Mouse (Mus musculus) lung, embryonic 14.5 days (tissue): Measurements from ENCODE around the gene Gng13. TPM values are rescaled to one million over a fixed set of nuclear protein-coding genes. Genes with fewer than 3 reads are reported as not detected.
"Not testable (repeated sequence)": the region's sequence is repeated elsewhere in the genome, so short reads cannot be mapped to it uniquely, and the experiment has no call there.

Experiments used
- ATAC-seq: fragments of 200-750 bp; cut with Nextera tagmentation; 2 replicates; pipeline ENCODE4 v1.8.0; 2017; ENCODE audit warnings: mild to moderate bottlenecking, moderate TSS enrichment, moderate library complexity; ENCODE audit not compliant: insufficient read depth
- DNase-seq: peaks from one replicate; pipeline ENCODE4 v3.0.0-alpha.2; 2015
- H3K27ac ChIP-seq: fragments of 300-500 bp; sonication (generic); 2 replicates; pipeline ENCODE4 v1.5.1; 2014; ENCODE audit warnings: low read depth, mild to moderate bottlenecking, moderate library complexity
- H3K27me3 ChIP-seq: fragments of 300-500 bp; sonication (generic); 2 replicates; pipeline ENCODE4 v1.6.1; 2014; ENCODE audit warnings: low read length, control low read depth; ENCODE audit not compliant: insufficient read depth
- H3K36me3 ChIP-seq: fragments of 300-500 bp; sonication (generic); 2 replicates; pipeline ENCODE4 v1.6.1; 2014; ENCODE audit warnings: control low read depth; ENCODE audit not compliant: insufficient read depth
- H3K4me1 ChIP-seq: fragments of 300-500 bp; sonication (generic); 2 replicates; pipeline ENCODE4 v1.6.1; 2014; ENCODE audit warnings: antibody characterized with exemption, control low read depth; ENCODE audit not compliant: insufficient read depth
- H3K4me2 ChIP-seq: fragments of 300-500 bp; sonication (generic); 2 replicates; pipeline ENCODE4 v1.6.1; 2014; ENCODE audit warnings: mild to moderate bottlenecking
- H3K4me3 ChIP-seq: fragments of 300-500 bp; sonication (generic); 2 replicates; pipeline ENCODE4 v1.5.1; 2014; ENCODE audit warnings: low read depth, low read length
- H3K9ac ChIP-seq: fragments of 300-500 bp; sonication (generic); 2 replicates; pipeline ENCODE4 v1.6.1; 2014
- H3K9me3 ChIP-seq: fragments of 300-500 bp; sonication (generic); 2 replicates; pipeline ENCODE4 v1.6.1; 2016; ENCODE audit warnings: low read depth, low read length, control low read depth
- CTCF ChIP-seq: IDR thresholded peaks from 2 replicates; pipeline ENCODE4 v1.5.1; 2016; ENCODE audit warnings: antibody characterized with exemption, low read depth
- WGBS: fragments of 180-500 bp; shearing (Covaris S2); extraction: QIAGEN DNeasy Blood & Tissue Kit; methylation state at CpG from one replicate; pipeline ENCODE4 v1.1.7; 2014; 5-methylcytosine and 5-hydroxymethylcytosine counted together
- polyA plus RNA-seq: library from polyadenylated mRNA; unstranded; fragments of >200 nt; fragmentation: Nextera tagmentation; extraction: Ambion mirVana; gene quantifications from 2 replicates; pipeline ENCODE4 v1.2.1, GENCODE M21; 2014

Gene Gng13
- polyA plus RNA-seq, 1 experiment from 2014 or later, result 1.3 TPM

DNA sequence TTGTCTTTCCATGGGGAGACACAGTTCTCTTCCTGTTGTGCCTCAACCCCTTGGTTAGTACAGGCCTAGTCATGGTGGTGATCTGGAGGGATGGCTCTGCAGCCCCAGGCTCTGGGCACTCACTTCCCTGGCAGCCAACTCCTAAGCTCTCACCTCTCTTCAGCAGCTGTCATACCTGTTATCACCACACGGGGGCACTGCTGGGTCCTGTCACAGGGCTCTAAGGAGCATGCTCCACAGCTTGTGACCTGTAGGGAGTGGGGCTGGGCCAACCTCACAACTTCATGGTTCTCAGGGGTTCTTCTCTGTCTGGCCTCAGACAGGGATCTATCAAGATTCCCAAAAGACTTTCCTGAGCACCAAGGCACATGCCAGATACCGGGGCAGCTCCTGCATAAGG is 15.1 kb downstream of the Gng13 start:
- no peak overlapping the region for H3K27ac ChIP-seq
- 16% methylated on average over 2 of the region's 2 CpGs for WGBS
- peaks cover 17% of the 10 kb centered on the region for H3K36me3 ChIP-seq
- no peak overlapping the region for H3K9ac ChIP-seq
- peaks cover 5% of the 10 kb centered on the region; the same call in 1 of the 2 replicates for H3K4me1 ChIP-seq
- no peak overlapping the region for H3K4me2 ChIP-seq
- no peaks in the 10 kb centered on the region for H3K27me3 ChIP-seq
- DNase-seq, result peak; percentile 92
- no peaks in the 10 kb centered on the region for H3K9me3 ChIP-seq
- TF ChIP-seq CTCF, result peak; percentile 97
- ATAC-seq, result no peak
- H3K4me3 ChIP-seq, result no peak overlapping the region

DNA sequence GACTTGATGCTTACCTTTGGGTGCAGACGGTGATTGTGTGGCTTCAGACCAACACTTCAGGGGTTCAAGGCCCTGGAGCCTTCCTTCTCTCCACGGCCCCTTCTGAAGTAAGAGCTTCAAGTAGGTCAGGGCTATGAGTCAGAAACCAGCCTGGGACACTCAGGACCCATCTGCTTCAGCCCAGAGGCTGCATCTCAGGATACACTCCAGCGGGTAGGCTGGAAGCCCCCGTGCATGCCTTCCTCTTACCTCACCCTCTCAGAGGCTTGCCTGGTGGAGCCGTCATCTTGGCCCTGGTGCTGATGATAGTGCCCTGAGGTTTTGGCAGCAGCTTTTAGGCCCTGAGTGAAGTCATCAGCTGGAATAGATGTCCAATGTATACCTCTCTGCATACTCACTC is 18.3 kb downstream of the Gng13 start:
- TF ChIP-seq CTCF, result no peak
- Histone ChIP-seq H3K4me1 (no peaks in the 10 kb centered on the region), H3K4me2 (no peak overlapping the region), H3K4me3 (no peak overlapping the region), H3K9me3 (no peaks in the 10 kb centered on the region), H3K9ac (no peak overlapping the region), H3K36me3 (peaks cover 13% of the 10 kb centered on the region), H3K27ac (no peak overlapping the region), H3K27me3 (no peaks in the 10 kb centered on the region)
- DNase-seq, result no peak
- WGBS, result 79% methylated on average over 5 of the region's 5 CpGs
- ATAC-seq, result no peak

DNA sequence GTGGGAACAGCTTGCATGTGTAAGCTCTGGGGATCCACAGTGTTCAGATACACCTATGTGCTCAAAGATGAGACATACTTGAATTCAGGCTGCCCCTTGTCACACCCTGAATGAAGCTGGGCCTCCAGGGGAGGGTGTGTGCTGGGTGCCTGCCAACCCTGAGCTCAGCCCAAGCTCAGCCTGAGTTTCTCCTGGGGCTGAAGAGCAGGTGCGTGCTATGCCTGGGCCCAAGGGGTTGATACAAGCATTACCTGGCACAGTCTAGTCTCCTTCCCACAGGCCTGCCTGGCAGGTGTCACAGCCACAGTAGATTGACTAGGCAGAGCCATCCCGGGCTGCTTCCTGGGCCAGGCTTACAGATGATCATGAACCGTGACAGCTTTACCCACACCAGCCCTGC is 18.8 kb downstream of the Gng13 start, which contains the start of gene Mslnl:
Gene Mslnl (plus strand): TSS at position 298 of the 400 bp plus-strand sequence.
- no peaks in the 10 kb centered on the region for H3K9me3 ChIP-seq
- no peak within 1 kb of the TSS for H3K4me3 ChIP-seq
- no peak within 1 kb of the TSS for H3K9ac ChIP-seq
- H3K4me1 ChIP-seq, result no peaks in the 10 kb centered on the region
- peaks cover 8% of the 10 kb centered on the region for H3K36me3 ChIP-seq
- H3K27ac ChIP-seq, result no peak within 1 kb of the TSS
- H3K27me3 ChIP-seq, result no peaks in the 10 kb centered on the region
- no peak for DNase-seq
- 77% methylated on average over 3 of the region's 3 CpGs for WGBS
- H3K4me2 ChIP-seq, result no peak within 1 kb of the TSS
- no peak for TF ChIP-seq CTCF
- ATAC-seq, result no peak

DNA sequence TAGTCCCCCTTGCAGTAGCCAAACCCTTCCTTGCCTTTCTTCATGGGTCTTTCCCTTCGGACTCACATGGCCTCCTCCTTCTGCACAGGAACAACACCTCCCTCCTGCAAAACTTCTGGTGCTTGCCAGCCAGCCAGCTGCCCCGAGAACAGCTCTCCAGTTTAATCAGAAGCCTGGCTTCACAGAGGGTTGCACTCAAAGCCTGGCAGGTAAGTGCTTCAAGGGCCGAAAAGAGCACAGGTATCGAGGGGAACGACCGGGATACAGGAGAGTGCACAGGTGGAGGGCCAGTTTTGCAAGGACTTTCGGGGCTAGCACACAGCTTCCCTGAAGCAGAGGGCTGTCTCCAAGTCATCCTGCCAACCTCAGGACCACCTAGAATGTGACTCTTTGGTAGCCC is 21.9 kb downstream of the Gng13 start:
- Histone ChIP-seq H3K9me3 (no peaks in the 10 kb centered on the region), H3K4me1 (no peaks in the 10 kb centered on the region), H3K27me3 (no peaks in the 10 kb centered on the region), H3K9ac (no peak overlapping the region), H3K4me2 (no peak overlapping the region), H3K27ac (no peak overlapping the region), H3K36me3 (no peaks in the 10 kb centered on the region), H3K4me3 (no peak overlapping the region)
- TF ChIP-seq CTCF, result no peak
- ATAC-seq, result no peak
- WGBS, result 67% methylated on average over 7 of the region's 7 CpGs
- no peak for DNase-seq

DNA sequence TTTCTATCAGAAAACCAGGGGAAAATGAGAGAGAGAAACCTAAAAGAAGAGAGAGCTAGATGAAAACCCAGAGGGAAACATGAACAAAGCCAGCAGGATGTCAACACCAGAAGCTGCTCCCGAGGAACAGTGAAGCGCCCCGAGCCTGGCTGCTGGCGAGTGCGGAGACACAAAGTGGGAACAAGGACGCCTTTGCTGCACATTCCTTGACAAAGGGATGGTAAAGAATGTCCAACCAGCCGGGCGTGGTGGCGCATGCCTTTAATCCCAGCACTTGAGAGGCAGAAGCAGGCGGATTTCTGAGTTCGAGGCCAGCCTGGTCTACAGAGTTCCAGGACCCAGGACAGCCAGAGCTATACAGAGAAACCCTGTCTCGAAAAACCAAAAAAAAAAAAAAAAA is 24.5 kb downstream of the Gng13 start:
- H3K36me3 ChIP-seq, H3K9ac ChIP-seq, ATAC-seq, H3K9me3 ChIP-seq, H3K4me2 ChIP-seq, H3K27me3 ChIP-seq, H3K4me1 ChIP-seq, H3K27ac ChIP-seq, H3K4me3 ChIP-seq, DNase-seq: not testable (repeated sequence)
- 68% methylated on average over 12 of the region's 12 CpGs for WGBS

DNA sequence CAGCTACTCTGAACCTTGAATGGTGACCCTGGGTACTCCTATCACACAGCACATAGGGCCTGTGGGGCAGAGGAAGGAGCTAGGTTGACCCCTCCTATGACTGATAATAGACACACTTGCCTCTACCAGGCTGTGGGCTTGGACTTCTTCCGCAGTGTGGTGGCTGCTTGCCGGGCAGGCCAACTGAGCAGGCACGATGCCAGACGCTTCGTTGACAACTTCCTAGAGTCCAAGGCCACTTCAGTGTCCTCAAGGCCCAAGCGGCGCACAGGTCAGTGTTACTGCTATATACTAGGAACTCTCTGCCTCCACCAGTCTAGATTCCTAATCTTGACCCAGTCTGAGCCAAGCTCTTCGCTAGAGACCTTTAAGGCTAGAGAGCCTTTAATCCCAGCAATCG is 26.9 kb downstream of the Gng13 start:
- 89% methylated on average over 9 of the region's 9 CpGs for WGBS
- no peaks in the 10 kb centered on the region for H3K9me3 ChIP-seq
- no peak overlapping the region for H3K27ac ChIP-seq
- no peaks in the 10 kb centered on the region for H3K4me1 ChIP-seq
- DNase-seq (no peak), ATAC-seq (no peak)
- H3K4me3 ChIP-seq, result no peak overlapping the region
- no peak overlapping the region for H3K4me2 ChIP-seq
- no peaks in the 10 kb centered on the region for H3K36me3 ChIP-seq
- no peak overlapping the region for H3K9ac ChIP-seq
- no peaks in the 10 kb centered on the region for H3K27me3 ChIP-seq
- no peak for TF ChIP-seq CTCF

DNA sequence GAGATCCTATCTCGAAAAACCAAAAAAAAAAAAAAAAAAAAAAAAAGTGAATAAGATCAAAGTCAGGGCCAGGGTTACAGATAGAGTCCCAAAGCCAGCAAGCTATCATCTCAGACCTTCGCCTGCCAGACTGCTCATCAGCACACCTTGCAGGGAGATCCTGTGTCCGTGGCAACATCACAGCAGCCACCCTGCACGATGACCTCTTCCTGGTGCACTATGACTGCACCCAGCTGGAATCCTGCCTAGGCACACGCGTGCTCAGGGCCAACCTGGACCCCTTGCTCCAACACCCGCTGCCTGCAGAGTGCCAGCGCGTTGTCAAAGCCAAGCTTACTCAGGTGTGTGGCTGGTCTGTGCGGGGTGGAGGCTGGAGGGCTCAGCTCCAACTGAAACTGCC is 27.3 kb downstream of the Gng13 start:
- no peaks in the 10 kb centered on the region for H3K4me1 ChIP-seq
- no peak overlapping the region for H3K4me3 ChIP-seq
- no peaks in the 10 kb centered on the region for H3K36me3 ChIP-seq
- DNase-seq (no peak), ATAC-seq (no peak)
- H3K9me3 ChIP-seq, result no peaks in the 10 kb centered on the region
- no peak overlapping the region for H3K4me2 ChIP-seq
- no peak overlapping the region for H3K27ac ChIP-seq
- WGBS, result 65% methylated on average over 10 of the region's 10 CpGs
- H3K27me3 ChIP-seq, result no peaks in the 10 kb centered on the region
- H3K9ac ChIP-seq, result no peak overlapping the region
- TF ChIP-seq CTCF, result no peak

DNA sequence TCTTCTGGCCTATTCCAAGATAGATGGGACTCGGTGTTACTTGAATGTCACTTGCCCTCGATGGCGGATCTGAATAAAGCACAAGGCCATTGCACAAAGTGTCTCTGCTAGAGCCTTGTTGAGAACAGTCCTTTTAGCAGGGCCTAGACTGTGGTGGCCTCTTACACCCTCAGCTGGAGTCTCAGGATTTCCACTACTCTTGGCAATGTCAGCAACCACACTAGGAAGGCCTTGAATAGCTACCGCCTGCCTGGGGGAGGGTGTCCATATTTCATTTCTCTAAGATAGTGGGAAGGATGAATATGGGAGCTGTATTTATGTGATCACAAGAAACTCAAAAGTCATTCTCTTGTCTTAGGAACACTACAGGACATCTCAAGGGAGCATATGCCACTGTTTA is 31.3 kb downstream of the Gng13 start:
- Histone ChIP-seq H3K9ac (no peak overlapping the region), H3K4me1 (0 out of 2 replicates have a peak, but pooled peaks cover 4% of the 10 kb centered on the region), H3K4me3 (no peak overlapping the region), H3K27ac (no peak overlapping the region), H3K4me2 (no peak overlapping the region), H3K36me3 (no peaks in the 10 kb centered on the region), H3K27me3 (no peaks in the 10 kb centered on the region), H3K9me3 (no peaks in the 10 kb centered on the region)
- ATAC-seq (no peak), DNase-seq (no peak)
- 86% methylated on average over 4 of the region's 4 CpGs for WGBS
- no peak for TF ChIP-seq CTCF
